Mouse (Mus musculus) CH12.LX (cell line): ENCODE results near the gene Gars. TPM values are rescaled to one million over a fixed set of nuclear protein-coding genes. Genes with fewer than 3 reads are reported as not detected.
A peak's percentile ranks its signal among the peaks of the same experiment; 100 is the strongest.

Experiments
- DNase-seq: peaks from one replicate; pipeline ENCODE4 v3.0.0-alpha.2; 2013; ENCODE audit errors: extremely low read depth
- H3K27ac ChIP-seq: 2 replicates; pipeline ENCODE4 v1.5.1; 2012; ENCODE audit warnings: low read depth, mild to moderate bottlenecking, control low read depth, moderate library complexity; ENCODE audit not compliant: insufficient read depth
- H3K27me3 ChIP-seq: replicated peaks from 2 replicates; pipeline ENCODE3; 2012; ENCODE audit warnings: inconsistent platforms
- H3K36me3 ChIP-seq, 2 experiments: replicated peaks in 1 of 2; 2 replicates each; pipeline versions ENCODE3 to v1.6.1; 2012; ENCODE audit warnings: inconsistent platforms in 1 of 2, low read length in 1 of 2, mild to moderate bottlenecking in 1 of 2, mixed read lengths in 1 of 2, moderate library complexity in 1 of 2; ENCODE audit not compliant: control insufficient read depth in 1 of 2, insufficient read depth in 1 of 2
- H3K4me1 ChIP-seq, 2 experiments: 2 replicates each; pipeline ENCODE4 v1.6.1; 2012; ENCODE audit warnings: inconsistent platforms in 1 of 2, moderate library complexity in 1 of 2; ENCODE audit not compliant: insufficient read depth in 2 of 2, control insufficient read depth in 1 of 2
- H3K4me2 ChIP-seq: 2 replicates; pipeline ENCODE4 v1.6.1; 2012; ENCODE audit warnings: low read depth, mild to moderate bottlenecking, control low read depth; ENCODE audit not compliant: poor library complexity, insufficient read depth, severe bottlenecking
- H3K4me3 ChIP-seq, 3 experiments: fragments of 150-350 bp in 1 of 3; sonication (generic) in 1 of 3; replicated peaks in 1 of 3; 2 replicates each; pipeline versions ENCODE3 to v1.5.1; 2011 to 2012; ENCODE audit warnings: low read depth in 2 of 3, low read length in 2 of 3, mild to moderate bottlenecking in 2 of 3, moderate library complexity in 2 of 3, control low read depth in 1 of 3, improper control_type of control experiment in 1 of 3, inconsistent platforms in 1 of 3, mixed read lengths in 1 of 3; ENCODE audit not compliant: poor library complexity in 1 of 3
- H3K79me2 ChIP-seq: replicated peaks from 2 replicates; pipeline ENCODE4 v1.6.1; 2012; ENCODE audit warnings: mild to moderate bottlenecking, moderate library complexity; ENCODE audit not compliant: control insufficient read depth, poor library complexity, insufficient read depth, severe bottlenecking; ENCODE audit errors: extremely low read depth
- H3K9ac ChIP-seq: 2 replicates; pipeline ENCODE4 v1.6.1; 2012; ENCODE audit warnings: low read depth, mild to moderate bottlenecking, control low read depth, moderate library complexity; ENCODE audit not compliant: insufficient read depth
- H3K9me3 ChIP-seq: replicated peaks from 2 replicates; pipeline ENCODE3; 2012; ENCODE audit warnings: low read length, inconsistent platforms, mixed read lengths
- BHLHE40 ChIP-seq: IDR thresholded peaks from 2 replicates; pipeline ENCODE4 v1.6.1; 2011; ENCODE audit warnings: mild to moderate bottlenecking, low read depth, low read length, improper control_type of control experiment
- CHD1 ChIP-seq: IDR thresholded peaks from 2 replicates; pipeline ENCODE4 v1.6.1; 2012; ENCODE audit warnings: low read depth, low read length, improper control_type of control experiment, inconsistent platforms
- CHD2 ChIP-seq: IDR thresholded peaks from 2 replicates; pipeline ENCODE4 v1.6.1; 2011; ENCODE audit warnings: low read length, improper control_type of control experiment
- EP300 ChIP-seq: IDR thresholded peaks from 2 replicates; pipeline ENCODE4 v1.6.1; 2011; ENCODE audit warnings: low read length, improper control_type of control experiment
- ETS1 ChIP-seq: conservative IDR thresholded peaks from 2 replicates; pipeline ENCODE4 v1.6.1; 2012; ENCODE audit warnings: low read depth, mild to moderate bottlenecking, inconsistent platforms, low read length, improper control_type of control experiment, moderate library complexity
- IRF4 ChIP-seq: IDR thresholded peaks from 2 replicates; pipeline ENCODE4 v1.6.1; 2014; ENCODE audit warnings: low read depth, mild to moderate bottlenecking, inconsistent platforms, low read length, improper control_type of control experiment
- JUN ChIP-seq: IDR thresholded peaks from 2 replicates; pipeline ENCODE4 v1.6.1; 2011; ENCODE audit warnings: low read depth, mild to moderate bottlenecking, low read length, improper control_type of control experiment, moderate library complexity; ENCODE audit not compliant: insufficient read depth
- JUND ChIP-seq: conservative IDR thresholded peaks from 2 replicates; pipeline ENCODE4 v1.6.1; 2011; ENCODE audit warnings: low read depth, low read length, improper control_type of control experiment
- MAFK ChIP-seq: IDR thresholded peaks from 2 replicates; pipeline ENCODE4 v1.6.1; 2011; ENCODE audit warnings: low read length, improper control_type of control experiment; ENCODE audit not compliant: insufficient replicate concordance
- MAX ChIP-seq: IDR thresholded peaks from 2 replicates; pipeline ENCODE4 v1.6.1; 2011; ENCODE audit warnings: low read length, improper control_type of control experiment
- MAZ ChIP-seq: IDR thresholded peaks from 2 replicates; pipeline ENCODE4 v1.6.1; 2012; ENCODE audit warnings: low read depth, mild to moderate bottlenecking, inconsistent platforms, low read length, improper control_type of control experiment, moderate library complexity
- MXI1 ChIP-seq: IDR thresholded peaks from 2 replicates; pipeline ENCODE4 v1.6.1; 2011; ENCODE audit warnings: mild to moderate bottlenecking, low read depth, low read length, improper control_type of control experiment
- NRF1 ChIP-seq: IDR thresholded peaks from 2 replicates; pipeline ENCODE4 v1.6.1; 2014; ENCODE audit warnings: low read depth, mild to moderate bottlenecking, inconsistent platforms, low read length, improper control_type of control experiment, moderate library complexity
- PAX5 ChIP-seq: IDR thresholded peaks from 2 replicates; pipeline ENCODE4 v1.6.1; 2012; ENCODE audit warnings: low read length, inconsistent platforms, mixed read lengths
- POLR2A ChIP-seq: IDR thresholded peaks from 2 replicates; pipeline ENCODE4 v1.6.1; 2011; ENCODE audit warnings: low read depth, mild to moderate bottlenecking, improper control_type of control experiment, low read length
- RAD21 ChIP-seq: IDR thresholded peaks from 2 replicates; pipeline ENCODE4 v1.6.1; 2011; ENCODE audit warnings: low read depth, mild to moderate bottlenecking, low read length, improper control_type of control experiment, moderate library complexity
- RCOR1 ChIP-seq: conservative IDR thresholded peaks from 2 replicates; pipeline ENCODE4 v1.6.1; 2012; ENCODE audit warnings: low read depth, mild to moderate bottlenecking, inconsistent platforms, low read length, improper control_type of control experiment
- TBP ChIP-seq: conservative IDR thresholded peaks from 2 replicates; pipeline ENCODE4 v1.6.1; 2011; ENCODE audit warnings: low read depth, low read length, improper control_type of control experiment
- TCF12 ChIP-seq: IDR thresholded peaks from 2 replicates; pipeline ENCODE4 v1.6.1; 2014; ENCODE audit warnings: low read depth, mild to moderate bottlenecking, inconsistent platforms, low read length, improper control_type of control experiment
- UBTF ChIP-seq: IDR thresholded peaks from 2 replicates; pipeline ENCODE4 v1.6.1; 2012; ENCODE audit warnings: low read depth, mild to moderate bottlenecking, inconsistent platforms, low read length, improper control_type of control experiment, moderate library complexity
- USF1 ChIP-seq: IDR thresholded peaks from 2 replicates; pipeline ENCODE4 v1.6.1; 2014; ENCODE audit warnings: low read depth, mild to moderate bottlenecking, inconsistent platforms, low read length, improper control_type of control experiment
- ZNF384 ChIP-seq: IDR thresholded peaks from 2 replicates; pipeline ENCODE4 v1.6.1; 2012; ENCODE audit warnings: low read depth, low read length, improper control_type of control experiment, inconsistent platforms
- dilution Hi-C: fragments of 300-500 bp; cut with MboI; formaldehyde crosslinking; loops from 2 replicates; pipeline ENCODE4 v1.14.3; 2020; ENCODE audit warnings: low sequenced_read_pairs; ENCODE audit not compliant: extremely low pct_unique_long_range_greater_than_20kb, extremely low pct_ligation_motif_present
- in situ Hi-C: fragments of 300-500 bp; cut with MboI; formaldehyde crosslinking; loops from 3 replicates; pipeline ENCODE4 v1.14.3; 2019; ENCODE audit warnings: low sequenced_read_pairs, low pct_ligation_motif_present, low pct_unique_long_range_greater_than_20kb, mixed read lengths
- polyA plus RNA-seq: library from polyadenylated mRNA; unstranded; fragments of >175 nt; gene quantifications from 2 replicates; pipeline ENCODE4 v1.2.1, GENCODE M21; 2012; ENCODE audit warnings: low read depth; ENCODE audit not compliant: insufficient read length
- total RNA-seq, 2 experiments: library from RNA; depleted of rRNA; stranded (reverse); fragments of 300-350 nt in 1 of 2; fragments of >200 nt in 1 of 2; gene quantifications; 2 replicates each; pipeline ENCODE4 v1.2.3; 2012 to 2014

The Gars gene
- total and polyA plus RNA-seq, 3 experiments: 329 to 457 (median 341) TPM

DNA sequence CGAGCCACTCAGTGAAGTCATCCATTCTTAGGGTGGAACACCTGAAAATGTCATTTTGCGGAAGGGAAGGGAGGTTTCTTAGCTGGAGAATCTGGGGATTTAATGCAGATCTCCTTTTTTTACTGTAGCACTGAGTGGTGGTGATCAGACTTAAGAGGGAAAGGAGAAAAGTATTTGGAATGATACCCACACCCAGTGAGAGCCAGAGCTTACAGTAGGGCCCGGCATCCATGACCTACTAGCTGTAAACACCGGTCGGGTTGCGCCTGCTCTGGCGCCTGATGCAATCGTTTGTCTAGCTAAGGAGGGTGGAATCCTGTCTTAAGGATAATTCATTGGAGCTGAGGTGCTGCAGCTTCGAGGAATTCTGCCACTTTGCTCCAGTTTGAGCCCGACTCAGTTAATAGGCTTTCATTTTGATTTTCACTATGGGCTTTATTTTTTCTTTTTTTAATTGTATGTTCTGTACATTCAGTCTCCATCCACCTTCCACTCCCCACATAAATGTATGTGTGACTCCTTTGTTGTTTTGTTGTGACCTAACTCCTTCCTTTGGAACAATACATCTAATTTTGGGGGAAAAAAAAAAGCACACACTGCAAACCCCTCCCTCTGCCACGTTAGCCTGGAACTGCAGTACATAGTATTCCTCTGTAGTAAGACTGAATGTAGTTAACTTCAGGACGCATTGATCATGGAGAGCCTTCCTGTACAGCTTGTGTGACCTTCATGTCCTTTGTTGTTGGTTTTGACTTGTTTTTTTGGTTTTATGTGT lies 1.1 kb downstream of the Gars start (continued):
- TF ChIP-seq ZNF384 (peak; percentile 85), USF1 (no peak), PAX5 (no peak), CHD1 (peak; percentile 92; the same call in 1 of the 2 replicates), RAD21 (no peak), CHD2 (no peak), MAX (peak; percentile 3), TCF12 (no peak), BHLHE40 (no peak)

DNA sequence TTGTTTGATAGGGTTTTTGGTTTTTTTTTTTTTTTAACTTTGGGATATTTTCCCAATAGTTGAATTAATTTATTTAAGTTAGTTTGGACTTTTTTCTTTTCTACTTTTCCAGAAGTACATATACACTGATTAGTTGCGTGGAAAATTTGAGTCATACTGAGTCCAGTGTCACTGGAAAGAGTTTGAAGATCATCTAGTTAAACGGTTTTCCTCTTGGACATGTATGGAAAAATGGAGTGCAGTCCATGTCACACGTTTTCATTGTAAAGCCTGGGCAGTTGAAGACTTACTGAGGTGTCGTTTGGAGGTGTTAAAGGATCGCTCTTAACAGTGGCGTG lies 1.6 kb downstream of the Gars start:
- H3K27ac ChIP-seq: no peak overlapping the region
- H3K9me3 ChIP-seq: peaks cover 6% of the 10 kb centered on the region
- H3K4me3 ChIP-seq: peak overlapping the region; percentile 92 to 100 (median 99)
- peak overlapping the region; percentile 96; the same call in 1 of the 2 replicates for H3K9ac ChIP-seq
- peaks cover 19 to 42% of the 10 kb centered on the region in 2 experiments for H3K4me1 ChIP-seq
- TF ChIP-seq IRF4 (peak; percentile 14; the same call in 1 of the 2 replicates), MAZ (no peak), RCOR1 (peak; percentile 39; the same call in 1 of the 2 replicates), TBP (no peak), POLR2A (no peak), JUND (peak; percentile 96), JUN (peak; percentile 75), MXI1 (0 out of 2 replicates have a peak, but pooled peaks have one; percentile 27), CHD1 (0 out of 2 replicates have a peak, but pooled peaks have one; percentile 7), EP300 (peak; percentile 69; the same call in 1 of the 2 replicates)
- no peaks in the 10 kb centered on the region for H3K27me3 ChIP-seq
- H3K4me2 ChIP-seq: peak overlapping the region; percentile 95
- in situ Hi-C loops (no loop called here), dilution Hi-C loops (no loop called here)
- DNase-seq: peak; percentile 34
- peaks cover 64% of the 10 kb centered on the region for H3K79me2 ChIP-seq
- peaks cover 10 to 34% of the 10 kb centered on the region in 2 experiments for H3K36me3 ChIP-seq

DNA sequence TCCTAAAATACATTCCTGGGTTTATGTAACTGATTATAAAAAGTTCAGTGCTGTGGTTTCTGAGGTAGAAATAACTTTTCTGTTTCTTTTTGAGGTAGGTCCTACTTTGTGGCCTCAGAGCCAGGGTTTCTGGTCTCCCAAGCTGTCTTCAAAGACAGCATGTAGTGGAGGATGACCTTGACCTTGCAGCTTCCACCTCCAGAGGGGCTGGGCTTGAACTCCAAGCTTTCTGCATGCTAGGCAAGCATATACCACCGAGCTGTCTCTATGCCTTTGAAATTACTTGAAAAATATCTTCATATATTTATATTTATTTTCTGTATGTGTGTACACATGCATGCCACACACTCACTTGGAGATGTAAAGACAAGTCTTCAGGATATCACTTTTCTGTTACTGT lies 2.2 kb downstream of the Gars start:
- peak overlapping the region in 2 of 3 experiments; percentile 92 to 100 for H3K4me3 ChIP-seq
- H3K27me3 ChIP-seq: no peaks in the 10 kb centered on the region
- peaks cover 4% of the 10 kb centered on the region for H3K9me3 ChIP-seq
- H3K36me3 ChIP-seq: peaks cover 10 to 40% of the 10 kb centered on the region in 2 experiments
- H3K79me2 ChIP-seq: peaks cover 70% of the 10 kb centered on the region
- H3K9ac ChIP-seq: no peak overlapping the region
- TF ChIP-seq MAFK (no peak), CHD2 (no peak), ETS1 (no peak), POLR2A (no peak), USF1 (no peak), EP300 (no peak), UBTF (no peak), NRF1 (no peak), IRF4 (no peak)
- TF ChIP-seq, all 38 proteins: peak for 0
- peak overlapping the region; percentile 95 for H3K4me2 ChIP-seq
- dilution Hi-C loops: no loop called here
- H3K27ac ChIP-seq: no peak overlapping the region
- H3K4me1 ChIP-seq: peaks cover 22 to 49% of the 10 kb centered on the region in 2 experiments
- in situ Hi-C loops: no loop called here
- no peak for DNase-seq
